Mouse (Mus musculus) layer of hippocampus, postnatal 25 days (tissue): Measurements from ENCODE around the gene B4galt2. TPM values are rescaled to one million over a fixed set of nuclear protein-coding genes. Genes with fewer than 3 reads are reported as not detected.

Experiments
- DNase-seq, 2 experiments: peaks; one replicate each; pipeline ENCODE4 v3.0.0; 2022; ENCODE audit warnings: mixed read lengths in 2 of 2, low spot score in 1 of 2; ENCODE audit errors: extremely low spot score in 1 of 2
- total RNA-seq, 2 experiments: library from RNA; stranded (reverse); gene quantifications; 2 replicates each; pipeline ENCODE4 v1.2.3; 2021

The B4galt2 gene
- total RNA-seq, 2 experiments from 2014 or later = 75.6 to 76.3 TPM

DNA sequence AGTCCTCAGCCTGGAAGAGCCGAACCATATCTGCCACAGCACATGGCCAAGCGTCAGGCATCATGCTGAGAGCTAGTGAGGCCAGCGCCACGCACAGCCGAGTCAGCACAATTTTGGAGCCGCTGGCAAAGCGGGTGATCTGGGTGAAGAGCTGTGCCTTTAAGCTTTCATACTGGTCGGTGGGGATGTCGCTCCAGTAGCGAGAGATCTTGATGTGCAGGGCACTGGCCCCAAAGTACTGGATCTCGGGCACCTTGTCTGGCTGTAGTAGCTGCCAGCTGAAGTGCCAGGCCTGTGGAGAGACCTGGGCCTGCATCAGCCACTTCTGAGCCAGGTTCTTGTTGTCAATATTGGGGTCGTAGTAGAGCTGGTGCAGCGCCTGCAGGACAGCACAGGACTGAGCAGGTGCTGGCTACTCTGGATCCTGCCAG is 28.9 kb upstream of the B4galt2 start:
- no peak for DNase-seq

DNA sequence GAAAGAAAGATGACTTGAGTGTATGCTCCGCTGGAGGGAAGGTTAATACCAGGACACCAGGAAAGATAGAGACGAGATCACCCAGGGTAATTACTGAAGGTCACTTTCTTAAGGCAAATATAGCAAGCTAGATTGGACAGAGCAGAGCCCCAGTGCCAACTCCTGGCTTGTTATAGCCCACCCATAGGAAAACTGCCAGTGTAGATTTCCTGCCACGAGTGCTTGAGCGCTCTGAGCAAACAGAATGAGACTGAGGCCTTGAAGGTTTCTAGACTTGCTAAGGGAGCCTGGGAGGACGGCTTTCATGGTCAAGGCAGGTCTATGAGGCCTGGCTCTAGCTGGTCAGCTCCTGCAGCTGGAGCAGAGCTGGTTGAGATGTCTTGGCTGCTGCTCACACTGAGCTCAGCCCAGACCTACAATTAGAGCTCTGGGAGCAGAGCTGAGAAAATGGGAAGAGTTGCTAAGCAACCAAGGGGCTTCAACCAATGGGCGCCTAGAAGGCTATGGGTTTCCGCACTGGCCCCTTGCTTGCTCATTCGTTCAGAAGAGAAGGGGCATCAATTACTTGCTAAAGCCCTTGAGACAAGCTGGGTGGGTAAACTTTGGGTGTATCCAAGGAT is 25.7 kb upstream of the B4galt2 start:
- no peak for DNase-seq

DNA sequence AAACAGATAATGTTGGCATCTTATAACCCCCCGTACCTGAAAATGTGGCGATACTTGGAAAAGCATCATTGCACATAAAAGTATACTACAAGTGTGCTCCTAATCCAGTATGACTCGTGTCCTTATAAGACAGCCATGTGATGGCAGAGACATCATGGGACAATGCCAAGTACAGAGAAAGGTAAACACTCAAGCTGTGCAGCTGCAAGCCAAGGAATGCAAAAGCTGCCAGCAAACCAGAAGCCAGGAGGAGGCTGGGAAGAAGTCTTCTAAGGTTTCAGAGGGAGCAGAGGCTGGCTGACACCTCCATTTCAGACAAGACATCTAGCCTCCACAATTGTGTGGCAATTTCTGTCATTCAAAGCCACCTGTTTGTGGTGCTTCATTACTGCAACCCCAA is 22.9 kb upstream of the B4galt2 start:
- DNase-seq = no peak

DNA sequence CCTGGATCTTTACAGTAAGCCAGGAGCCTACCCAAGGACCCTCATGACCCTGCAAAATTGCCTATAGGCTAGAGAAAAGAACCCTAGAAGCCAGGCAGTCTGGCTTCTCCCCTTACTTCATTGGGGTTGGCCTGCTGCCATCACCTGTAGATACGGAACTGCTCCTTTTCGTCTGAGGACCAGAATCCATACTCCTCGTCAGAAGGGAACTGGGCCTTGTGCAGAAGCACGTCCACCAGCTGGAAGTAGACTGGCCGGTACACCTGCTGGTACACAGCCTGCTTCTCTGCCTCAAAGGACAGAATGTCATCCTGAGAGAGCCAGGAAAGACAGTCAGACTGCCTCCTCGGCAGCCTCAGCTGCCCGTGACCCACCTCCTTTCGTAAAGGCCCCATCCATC is 21.5 kb upstream of the B4galt2 start:
- no peak for DNase-seq

DNA sequence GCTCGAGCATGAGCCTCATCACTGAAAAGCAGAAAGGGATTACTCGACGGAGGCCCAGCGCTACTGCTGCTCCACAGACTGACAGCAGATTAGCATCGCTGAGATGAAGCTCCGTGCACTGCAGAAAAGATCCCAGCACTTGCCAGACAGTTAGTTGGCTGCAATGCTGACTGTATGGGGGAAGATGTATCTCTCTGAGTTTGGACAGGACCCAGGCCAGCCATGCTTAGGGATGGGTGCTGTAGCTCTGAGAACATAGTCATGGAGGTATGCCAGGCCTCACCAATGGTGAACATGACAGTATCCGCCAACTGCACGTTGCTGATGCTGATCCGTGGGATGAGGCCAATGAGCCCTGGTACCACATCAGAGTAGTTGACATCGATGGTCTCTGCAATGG is 20.8 kb upstream of the B4galt2 start:
- DNase-seq = no peak

DNA sequence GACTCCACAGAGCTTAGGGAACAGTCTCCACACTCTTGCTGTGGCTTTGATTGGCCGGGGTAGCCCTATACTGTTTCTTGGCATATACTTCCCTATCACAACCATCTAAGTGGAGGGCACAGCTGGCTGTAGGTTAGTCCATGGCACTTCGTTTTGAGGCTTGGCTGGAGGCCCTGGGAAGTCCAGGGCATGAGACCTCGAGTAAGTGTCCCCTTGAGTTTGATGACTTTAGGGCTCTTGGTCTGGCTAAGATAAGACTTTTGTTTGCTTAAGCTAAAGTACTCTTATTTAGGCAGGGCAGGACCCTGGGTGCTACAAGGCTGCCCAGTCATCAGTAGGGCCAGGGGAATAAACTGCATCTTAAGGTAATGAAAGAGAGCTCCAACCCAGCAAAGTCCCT is 14.8 kb upstream of the B4galt2 start:
- DNase-seq = no peak

DNA sequence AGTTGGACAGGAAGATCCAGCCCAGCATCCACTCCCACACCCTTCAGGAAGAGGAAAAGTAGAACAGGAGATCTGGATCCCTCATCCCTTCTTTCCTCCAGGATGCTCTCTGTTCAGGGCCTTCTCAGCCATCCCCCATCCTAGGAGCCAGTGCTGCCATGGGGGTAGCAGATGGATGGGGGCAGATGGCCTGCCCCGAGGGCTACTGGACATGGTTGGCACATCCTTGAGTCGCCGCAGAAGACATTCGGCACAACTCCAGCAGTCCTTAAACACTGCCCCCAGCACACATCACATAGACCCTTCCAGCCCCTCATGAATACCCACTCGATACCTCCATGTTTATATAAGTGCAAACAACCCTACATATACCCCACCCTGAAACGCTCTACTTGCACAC is 12.7 kb upstream of the B4galt2 start:
- no peak for DNase-seq

DNA sequence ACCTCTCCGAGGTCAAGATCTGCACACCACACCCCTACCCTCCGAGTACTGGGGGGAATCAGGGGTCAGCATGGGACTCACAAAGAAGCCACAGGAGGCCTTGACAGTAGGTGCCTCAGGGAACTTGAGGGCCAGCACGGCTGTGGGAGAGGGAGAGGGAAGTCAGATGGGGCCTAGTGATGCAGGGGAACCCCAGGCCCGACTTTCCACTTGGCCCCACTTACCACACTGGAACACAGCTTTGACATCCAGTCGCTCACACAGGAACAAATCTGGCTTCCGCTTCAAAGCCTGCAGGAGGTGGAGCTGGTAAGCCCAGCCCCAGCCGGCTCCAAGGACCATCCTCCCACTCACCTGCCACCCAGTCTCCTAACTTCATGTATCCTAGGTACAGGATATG is 12.1 kb upstream of the B4galt2 start:
- no peak for DNase-seq

DNA sequence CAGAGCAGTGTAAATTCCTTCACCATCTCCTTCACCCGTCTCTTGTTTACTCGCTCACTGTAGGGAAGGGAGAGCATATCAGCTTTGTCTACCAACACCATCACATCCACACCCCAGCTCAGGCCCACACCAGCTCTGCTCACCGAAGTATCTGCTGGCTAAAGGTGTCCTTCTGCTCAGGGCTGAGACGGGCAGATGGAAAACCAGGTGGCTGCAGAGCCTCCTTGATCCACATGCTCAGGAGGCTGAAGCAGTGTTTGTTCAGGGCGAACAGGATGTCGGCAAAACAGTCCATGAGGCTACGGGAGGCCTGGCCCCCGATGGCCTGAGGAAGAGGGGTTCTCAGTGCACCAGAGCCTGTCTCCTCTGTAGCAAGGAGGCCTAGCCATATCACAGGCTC is 11.3 kb upstream of the B4galt2 start:
- no peak for DNase-seq

DNA sequence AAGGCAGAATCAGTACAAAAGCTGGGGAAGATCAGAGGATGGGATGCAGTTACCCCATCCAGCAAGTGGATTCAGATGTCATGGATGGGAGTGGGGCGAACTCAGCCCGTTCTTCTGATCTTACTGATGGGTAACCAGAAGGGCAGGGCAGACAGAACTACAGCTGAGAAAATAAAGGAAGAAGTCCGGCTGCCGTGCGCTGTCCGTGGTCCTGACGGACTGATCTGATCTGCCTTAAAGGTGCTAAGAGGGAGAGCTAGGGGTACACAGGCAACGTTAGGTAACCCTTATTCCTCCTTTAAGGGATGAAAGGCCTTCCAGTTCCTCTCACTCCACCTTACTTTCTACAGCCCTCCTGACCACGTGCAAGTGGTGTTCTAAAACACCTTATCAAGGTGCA is 10.1 kb upstream of the B4galt2 start:
- no peak for DNase-seq

DNA sequence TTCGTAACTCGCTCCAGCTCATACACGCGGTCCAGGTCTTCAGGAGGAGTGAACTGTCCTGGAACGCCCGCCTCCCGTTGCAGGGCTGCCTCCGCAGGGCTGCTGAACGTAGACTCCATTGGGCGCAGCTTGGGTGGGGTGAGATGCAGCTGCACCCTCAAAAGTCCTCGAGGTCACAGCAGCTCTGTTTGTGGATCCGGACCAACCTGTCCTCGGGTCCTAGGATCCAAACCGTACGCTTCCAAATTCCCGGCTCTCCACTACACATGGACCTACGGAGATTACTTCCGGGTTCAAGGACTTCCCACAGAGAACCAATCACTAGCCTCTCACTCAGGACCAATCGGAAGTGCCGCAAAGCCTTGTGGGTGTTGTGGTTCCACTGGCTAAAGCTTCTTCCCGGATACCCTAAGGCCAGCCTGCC is 8.5 kb upstream of the B4galt2 start, which contains the start of gene Dph2:
Dph2 (minus strand) TSS at position 295 of the 424 bp plus-strand sequence.
- peak in 1 of 2 experiments; percentile 64 for DNase-seq

DNA sequence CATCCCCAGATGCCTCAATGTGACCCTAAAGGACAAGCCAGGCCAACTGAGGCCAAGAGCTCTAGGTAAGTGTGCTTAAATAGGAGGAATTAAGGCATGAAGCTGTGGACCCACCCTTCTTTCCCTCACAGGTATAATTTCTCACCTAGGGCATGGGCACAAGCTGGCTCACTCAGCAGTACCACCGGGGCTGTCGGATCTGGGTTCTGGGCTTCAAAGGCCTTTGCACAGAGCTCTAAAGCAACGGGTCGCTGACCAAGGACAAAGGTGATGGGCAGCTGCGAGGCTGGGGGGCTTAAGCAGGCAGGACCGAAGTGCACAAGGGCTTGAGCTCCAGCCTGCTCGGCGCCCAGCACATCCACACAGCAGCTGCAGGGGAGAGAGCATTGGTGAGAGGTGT is 7.5 kb upstream of the B4galt2 start:
- DNase-seq = no peak

DNA sequence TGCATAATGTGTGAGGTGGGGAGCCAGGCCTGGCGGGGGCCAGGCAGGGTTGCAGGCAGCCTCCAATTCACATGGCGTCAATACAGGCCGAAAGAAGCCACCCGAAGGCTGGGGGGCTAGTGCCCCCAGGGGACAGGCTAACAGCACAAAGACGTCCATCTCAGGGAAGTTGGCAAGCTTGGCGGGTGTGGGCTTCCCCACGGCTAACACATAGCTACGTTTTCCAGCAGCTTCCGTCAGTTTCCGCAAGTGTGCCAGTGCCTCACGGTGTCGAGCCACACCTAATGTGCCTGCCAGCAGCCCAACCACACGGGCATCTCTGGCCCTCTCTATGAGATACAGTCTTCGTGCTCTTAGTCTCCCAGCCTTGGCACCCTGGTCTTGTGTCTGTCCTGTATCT is 6.7 kb upstream of the B4galt2 start:
- no peak for DNase-seq

DNA sequence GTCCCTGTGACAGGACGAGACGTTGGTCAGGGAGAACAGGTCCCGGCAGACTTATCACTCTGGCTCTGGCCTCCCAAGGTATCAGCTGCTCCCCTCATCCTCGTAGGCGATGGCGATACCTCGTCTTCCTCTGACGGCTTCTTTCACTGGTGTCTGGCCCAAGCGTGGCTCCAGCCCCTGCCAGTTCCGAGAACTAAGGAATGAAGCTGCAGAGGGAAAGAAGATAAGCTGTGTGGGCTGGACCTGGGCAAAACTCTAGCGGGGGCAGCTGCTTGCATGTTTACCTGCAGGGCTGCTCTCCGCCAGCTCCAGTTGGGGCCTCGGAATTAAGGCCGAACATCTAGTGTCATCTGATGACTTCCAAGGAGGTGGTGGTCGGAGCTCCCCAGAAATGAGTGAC is 6.2 kb upstream of the B4galt2 start:
- no peak for DNase-seq

DNA sequence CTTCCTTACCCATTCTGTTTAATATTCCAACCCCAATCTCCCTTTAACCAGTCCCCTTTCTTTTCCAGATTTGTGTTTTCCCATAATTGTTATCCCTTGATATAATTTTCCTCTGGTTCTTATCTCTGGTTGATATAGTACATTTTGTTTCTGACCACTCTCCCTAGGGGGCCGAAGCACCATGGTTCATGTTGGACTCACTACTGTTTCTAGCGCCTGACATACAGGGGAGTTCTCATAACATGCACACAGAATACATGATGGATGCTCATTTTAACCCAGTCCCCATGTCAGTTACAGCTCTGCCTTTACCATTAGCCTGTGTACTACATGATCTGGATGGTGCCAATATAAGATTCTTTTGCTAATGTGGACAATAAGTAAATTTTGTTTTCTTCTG is 4.6 kb upstream of the B4galt2 start:
- DNase-seq = no peak

DNA sequence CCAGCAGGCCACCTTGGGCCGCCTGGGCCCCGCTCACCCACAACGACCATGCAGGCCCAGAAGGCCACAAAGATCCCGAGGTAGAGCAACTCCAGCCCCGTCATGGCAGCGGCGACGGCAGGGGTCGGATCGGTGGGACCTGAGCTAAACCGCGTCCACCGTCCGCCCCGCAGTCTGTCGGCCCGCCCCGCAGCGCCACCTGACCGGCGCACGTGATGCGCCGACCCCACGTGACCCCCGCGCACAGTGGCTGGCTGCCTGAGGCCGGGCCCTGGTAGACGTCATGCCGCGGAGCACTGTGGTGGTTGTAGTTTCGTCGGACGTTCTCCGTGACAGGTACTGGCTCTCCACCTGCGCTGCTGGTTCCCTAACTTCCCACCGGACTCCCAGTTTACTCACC is 3.8 kb upstream of the B4galt2 start, which contains the start of gene Atp6v0b:
Atp6v0b (minus strand) TSS at position 201 of the 400 bp plus-strand sequence.
- DNase-seq = peak; percentile 89 to 95

DNA sequence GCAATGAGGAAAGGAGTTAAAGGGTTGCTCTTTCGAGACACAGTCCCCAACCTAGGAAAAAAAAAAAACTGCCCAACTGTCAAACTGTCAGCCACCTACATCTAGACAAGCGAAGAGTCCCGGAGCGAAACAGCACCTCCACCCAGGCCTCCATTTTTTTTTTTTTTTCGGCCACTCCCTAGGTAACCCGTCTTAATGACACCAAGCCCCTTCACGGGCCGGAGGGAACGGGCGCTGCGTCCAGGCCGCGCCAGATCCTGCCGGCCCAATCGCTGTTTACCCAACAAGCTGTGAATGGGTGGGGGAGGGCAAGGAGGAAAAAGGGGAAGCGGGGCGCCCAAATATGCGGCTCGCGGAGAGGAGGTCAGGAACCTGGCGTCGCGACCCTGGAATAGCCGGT is 3.4 kb upstream of the B4galt2 start:
- DNase-seq = no peak

DNA sequence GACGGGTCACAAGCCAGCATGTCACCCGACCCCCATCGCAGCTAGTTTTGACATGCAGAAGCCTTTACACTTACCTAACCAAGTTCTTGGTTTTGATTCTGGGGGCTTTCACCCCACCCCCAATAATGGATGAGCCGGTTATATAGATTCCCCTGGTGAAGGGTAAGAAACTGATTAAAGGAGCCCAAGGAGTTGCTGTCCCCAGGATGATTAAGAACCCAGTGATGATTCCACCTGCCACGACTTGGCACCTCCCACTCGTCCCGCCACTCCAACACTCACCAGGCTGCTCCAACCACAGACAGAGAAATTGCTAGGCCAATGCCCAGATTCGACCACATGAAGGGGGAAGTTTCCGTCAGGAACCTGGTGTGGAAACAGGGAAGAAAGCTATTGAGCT is 2.7 kb upstream of the B4galt2 start:
- no peak for DNase-seq

DNA sequence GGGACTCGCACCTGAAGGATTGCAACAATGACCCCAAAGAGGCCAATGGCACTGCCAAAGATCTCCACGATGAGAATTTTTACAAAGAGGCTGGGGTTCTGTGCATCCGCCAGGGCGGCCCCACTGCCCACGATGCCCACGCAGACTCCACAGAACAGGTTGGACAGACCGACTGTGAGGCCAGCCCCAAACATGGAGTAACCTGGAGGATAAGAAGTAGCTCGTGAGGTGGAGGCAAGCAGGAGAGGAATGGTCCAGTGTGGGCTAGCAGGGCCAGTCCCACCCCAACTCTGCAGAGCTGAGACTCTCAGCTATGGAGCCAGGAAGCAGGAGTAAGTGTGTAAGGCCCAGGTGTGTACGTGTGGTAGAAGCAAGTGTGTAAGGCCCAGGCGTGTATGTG is 1.8 kb upstream of the B4galt2 start:
- no peak for DNase-seq

DNA sequence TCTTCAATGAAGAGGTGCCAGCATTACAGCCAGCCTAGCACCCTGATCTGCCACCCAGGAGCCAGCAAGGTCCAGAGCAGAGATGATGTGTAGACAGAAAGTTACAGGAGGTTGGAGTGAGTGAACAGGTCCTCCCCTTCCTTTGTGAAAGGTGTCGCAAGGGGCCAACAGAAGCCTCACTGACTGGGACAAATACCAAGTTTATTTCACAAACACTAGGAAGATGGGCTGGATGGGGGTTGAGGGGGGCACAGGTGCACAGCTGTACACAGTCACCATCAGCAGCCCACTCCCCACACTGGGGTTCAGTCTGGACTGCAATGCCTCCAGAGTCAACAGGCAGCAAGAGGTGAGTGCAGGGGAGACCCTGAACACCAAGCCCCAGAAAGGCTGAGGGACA is 859 bp upstream of the B4galt2 start:
- no peak for DNase-seq

DNA sequence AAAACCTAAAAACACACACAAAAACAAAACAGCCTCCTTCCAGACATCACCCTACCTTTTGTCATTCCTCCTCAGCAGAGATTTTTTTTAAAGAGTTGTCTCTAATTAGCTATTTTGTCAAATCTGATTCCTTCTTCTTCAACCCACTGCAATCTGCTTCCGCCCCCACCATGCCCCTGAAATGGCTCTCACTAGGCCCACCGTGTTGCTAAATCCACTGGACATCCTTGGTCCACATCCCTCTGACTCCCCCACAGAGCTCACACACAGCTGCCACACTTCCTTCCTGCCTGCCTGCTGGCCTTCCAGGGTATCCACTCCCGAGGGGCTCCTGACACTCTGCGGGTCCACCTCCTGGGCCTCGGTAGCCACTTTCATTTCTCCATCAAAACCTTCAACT is 4.6 kb downstream of the B4galt2 start:
- DNase-seq = no peak

DNA sequence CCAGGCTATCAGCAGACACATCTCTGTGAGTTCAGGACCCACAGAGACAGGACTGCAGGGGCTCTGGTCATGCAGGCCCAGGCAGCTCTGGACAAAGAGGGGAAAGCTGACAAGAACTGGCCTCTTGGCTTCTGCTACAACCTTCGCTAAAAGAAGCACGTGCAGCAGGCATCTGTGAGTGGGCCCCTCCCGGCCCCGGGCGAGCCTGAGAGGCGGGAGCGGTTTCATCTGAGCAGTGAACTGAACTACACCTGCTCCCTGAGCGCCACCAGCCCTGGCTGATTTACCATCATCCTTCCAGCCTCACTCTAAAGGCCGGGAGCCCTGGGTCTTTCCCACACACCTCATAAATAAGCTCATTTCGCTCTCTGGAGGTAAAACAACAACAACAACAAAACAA is 5.0 kb downstream of the B4galt2 start:
- DNase-seq = no peak

DNA sequence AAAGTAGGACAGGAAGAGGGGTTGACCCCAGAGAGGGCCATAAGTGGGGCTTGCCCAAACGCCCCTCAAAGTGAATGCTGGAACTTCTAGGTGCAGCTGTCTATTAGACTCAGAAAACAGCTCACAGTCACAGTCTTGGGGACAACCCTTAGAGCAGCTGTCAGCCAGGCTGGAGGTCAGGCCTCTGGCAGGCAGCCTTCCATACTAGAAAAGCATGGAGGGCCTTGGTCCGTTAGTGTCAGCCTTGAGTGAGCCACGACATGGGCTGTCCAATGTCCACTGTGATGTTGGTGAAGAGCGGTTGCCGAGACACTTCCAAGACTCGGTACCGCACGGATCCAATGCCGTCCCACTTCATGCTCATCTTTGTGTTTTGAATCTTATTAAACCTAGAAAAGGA is 9.7 kb downstream of the B4galt2 start:
- no peak for DNase-seq
